Mouse (Mus musculus): ENCODE results near the gene Gm21060. TPM values are rescaled to one million over a fixed set of nuclear protein-coding genes. Genes with fewer than 3 reads are reported as not detected.
"Not testable (repeated sequence)": the region's sequence is repeated elsewhere in the genome, so short reads cannot be mapped to it uniquely, and the experiment has no call there.

The Gm21060 gene
- polyA plus RNA-seq (2014; fragmentation: Nextera tagmentation; extraction: Ambion mirVana) = not detected in 2 replicates

- no peaks in the 10 kb centered on the region for H3K4me1 ChIP-seq (ENCODE audit: control insufficient read depth, insufficient read depth, low read length)
- no peaks in the 10 kb centered on the region for H3K27me3 ChIP-seq (replicated peaks; ENCODE audit: control insufficient read depth, insufficient read depth, low read length)
- no peak within 1 kb of the TSS for H3K9ac ChIP-seq (ENCODE audit: low read depth, low read length)
- no peaks in the 10 kb centered on the region for H3K9me3 ChIP-seq (ENCODE audit: control insufficient read depth, low read length)
- no peak within 1 kb of the TSS for H3K4me3 ChIP-seq (ENCODE audit: low read depth, low read length)
- H3K36me3 ChIP-seq (ENCODE audit: control insufficient read depth, insufficient read depth, low read length) = no peaks in the 10 kb centered on the region
- DNase-seq (ENCODE audit: low spot score) (no peak), ATAC-seq (ENCODE audit: low read depth) (no peak)
- H3K27ac ChIP-seq (replicated peaks; ENCODE audit: low read depth, low read length) = no peak within 1 kb of the TSS
- no peak within 1 kb of the TSS for H3K4me2 ChIP-seq (ENCODE audit: low read depth, low read length)
- 85% methylated on average over 2 of the region's 2 CpGs for WGBS
These were observed at the start of gene Gm21060 for GRCm38 (mm10) chr19:61296969-61297368. TSS of gene Gm21060 (minus strand) at chr19:61297069.

GRCm38 (mm10) chr19:61320844-61321243 lies 24.0 kb upstream of the Gm21060 start:
- H3K9me3 ChIP-seq (ENCODE audit: control insufficient read depth, low read length); H3K4me2 ChIP-seq (ENCODE audit: low read depth, low read length); H3K27me3 ChIP-seq (replicated peaks; ENCODE audit: control insufficient read depth, insufficient read depth, low read length); H3K27ac ChIP-seq (replicated peaks; ENCODE audit: low read depth, low read length); H3K9ac ChIP-seq (ENCODE audit: low read depth, low read length); H3K4me3 ChIP-seq (ENCODE audit: low read depth, low read length); H3K36me3 ChIP-seq (ENCODE audit: control insufficient read depth, insufficient read depth, low read length); DNase-seq (ENCODE audit: low spot score); ATAC-seq (ENCODE audit: low read depth); H3K4me1 ChIP-seq (ENCODE audit: control insufficient read depth, insufficient read depth, low read length): not testable (repeated sequence)
- 83% methylated on average over 3 of the region's 3 CpGs for WGBS

- WGBS = 33% methylated on average over 11 of the region's 11 CpGs
These were observed 16.3 kb upstream of the Gm21060 start for GRCm38 (mm10) chr19:61313185-61313584.

DNA sequence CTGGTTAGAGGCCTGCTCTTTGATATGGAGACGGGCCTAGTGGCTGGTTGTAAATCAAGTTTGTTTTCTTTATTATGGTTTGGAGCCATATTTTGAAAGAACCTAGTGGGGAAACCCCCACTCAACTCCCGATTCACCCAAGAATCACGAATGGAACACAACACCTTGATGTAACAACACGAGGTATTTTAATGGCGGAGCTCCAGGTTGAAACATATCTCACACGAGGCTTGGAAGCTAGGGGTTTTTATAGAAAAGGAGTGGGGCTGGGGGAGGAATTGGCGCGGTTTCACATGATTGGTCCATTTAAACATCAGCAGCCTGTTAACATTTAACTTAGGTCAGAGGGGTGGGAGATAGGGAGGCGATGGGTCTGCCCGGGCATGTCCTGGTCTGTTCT lies 15.5 kb upstream of the Gm21060 start:
- ATAC-seq (ENCODE audit: low read depth); H3K4me3 ChIP-seq (ENCODE audit: low read depth, low read length): not testable (repeated sequence)
- 81% methylated on average over 8 of the region's 10 CpGs for WGBS

More at GRCm38 (mm10) chr19:61313185-61313584, 16.3 kb upstream of the Gm21060 start:
- not testable (repeated sequence) for H3K9ac ChIP-seq (ENCODE audit: low read depth, low read length); H3K27me3 ChIP-seq (replicated peaks; ENCODE audit: control insufficient read depth, insufficient read depth, low read length); DNase-seq (ENCODE audit: low spot score); H3K36me3 ChIP-seq (ENCODE audit: control insufficient read depth, insufficient read depth, low read length); ATAC-seq (ENCODE audit: low read depth); H3K27ac ChIP-seq (replicated peaks; ENCODE audit: low read depth, low read length); H3K9me3 ChIP-seq (ENCODE audit: control insufficient read depth, low read length); H3K4me2 ChIP-seq (ENCODE audit: low read depth, low read length); H3K4me1 ChIP-seq (ENCODE audit: control insufficient read depth, insufficient read depth, low read length); H3K4me3 ChIP-seq (ENCODE audit: low read depth, low read length)

DNA sequence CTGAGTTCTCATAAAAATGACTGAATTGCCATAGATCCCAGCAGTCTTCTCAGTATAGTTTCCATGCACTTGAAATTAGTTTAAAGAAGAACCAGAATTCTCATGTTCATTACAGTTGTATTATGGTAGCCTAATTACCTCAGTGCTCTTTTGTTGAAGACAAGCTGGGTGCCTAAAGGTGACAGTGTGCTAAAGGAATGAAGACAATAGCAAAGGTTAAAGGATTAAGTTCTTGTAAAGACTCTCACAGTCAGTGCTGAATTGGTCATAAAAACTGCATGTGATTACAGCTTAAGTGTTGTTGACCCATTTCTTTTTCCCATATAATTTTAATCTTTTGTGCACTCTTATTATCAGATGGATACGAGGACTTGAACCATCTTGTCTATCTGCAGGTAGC lies 11.2 kb upstream of the Gm21060 start:
- not testable (repeated sequence) for H3K4me2 ChIP-seq (ENCODE audit: low read depth, low read length); H3K4me3 ChIP-seq (ENCODE audit: low read depth, low read length); ATAC-seq (ENCODE audit: low read depth); H3K9me3 ChIP-seq (ENCODE audit: control insufficient read depth, low read length); H3K36me3 ChIP-seq (ENCODE audit: control insufficient read depth, insufficient read depth, low read length); H3K27me3 ChIP-seq (replicated peaks; ENCODE audit: control insufficient read depth, insufficient read depth, low read length); H3K27ac ChIP-seq (replicated peaks; ENCODE audit: low read depth, low read length); H3K9ac ChIP-seq (ENCODE audit: low read depth, low read length); DNase-seq (ENCODE audit: low spot score); H3K4me1 ChIP-seq (ENCODE audit: control insufficient read depth, insufficient read depth, low read length)
- WGBS = 74% methylated on average over 1 of the region's 1 CpGs

More for the DNA sequence above, 15.5 kb upstream of the Gm21060 start:
- not testable (repeated sequence) for H3K4me1 ChIP-seq (ENCODE audit: control insufficient read depth, insufficient read depth, low read length); DNase-seq (ENCODE audit: low spot score); H3K27ac ChIP-seq (replicated peaks; ENCODE audit: low read depth, low read length); H3K4me2 ChIP-seq (ENCODE audit: low read depth, low read length); H3K27me3 ChIP-seq (replicated peaks; ENCODE audit: control insufficient read depth, insufficient read depth, low read length); H3K36me3 ChIP-seq (ENCODE audit: control insufficient read depth, insufficient read depth, low read length); H3K9ac ChIP-seq (ENCODE audit: low read depth, low read length); H3K9me3 ChIP-seq (ENCODE audit: control insufficient read depth, low read length)

DNA sequence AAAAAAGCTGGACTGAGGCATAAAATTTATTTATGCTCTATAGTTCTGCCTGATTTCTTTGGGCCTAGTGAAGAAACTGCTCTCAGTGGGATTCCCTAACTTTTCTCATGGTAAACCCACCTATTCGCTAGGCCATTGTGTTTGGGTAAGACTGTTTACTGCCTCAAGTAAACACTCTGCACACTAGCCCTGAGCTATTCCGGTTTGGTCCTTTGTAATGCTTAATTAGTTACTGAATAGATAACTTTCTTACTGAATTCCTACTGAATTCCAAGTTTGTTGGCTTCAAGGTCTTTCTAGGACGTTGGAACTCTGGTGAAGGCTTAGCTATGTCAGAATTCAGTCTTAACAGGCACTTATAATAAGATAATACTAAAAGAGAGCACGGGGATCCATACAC lies 11.8 kb downstream of the Gm21060 start:
- H3K9me3 ChIP-seq (ENCODE audit: control insufficient read depth, low read length); H3K4me2 ChIP-seq (ENCODE audit: low read depth, low read length); DNase-seq (ENCODE audit: low spot score); H3K9ac ChIP-seq (ENCODE audit: low read depth, low read length); ATAC-seq (ENCODE audit: low read depth); H3K36me3 ChIP-seq (ENCODE audit: control insufficient read depth, insufficient read depth, low read length); H3K27ac ChIP-seq (replicated peaks; ENCODE audit: low read depth, low read length); H3K4me3 ChIP-seq (ENCODE audit: low read depth, low read length); H3K27me3 ChIP-seq (replicated peaks; ENCODE audit: control insufficient read depth, insufficient read depth, low read length); H3K4me1 ChIP-seq (ENCODE audit: control insufficient read depth, insufficient read depth, low read length): not testable (repeated sequence)
- WGBS = 76% methylated on average over 4 of the region's 4 CpGs

DNA sequence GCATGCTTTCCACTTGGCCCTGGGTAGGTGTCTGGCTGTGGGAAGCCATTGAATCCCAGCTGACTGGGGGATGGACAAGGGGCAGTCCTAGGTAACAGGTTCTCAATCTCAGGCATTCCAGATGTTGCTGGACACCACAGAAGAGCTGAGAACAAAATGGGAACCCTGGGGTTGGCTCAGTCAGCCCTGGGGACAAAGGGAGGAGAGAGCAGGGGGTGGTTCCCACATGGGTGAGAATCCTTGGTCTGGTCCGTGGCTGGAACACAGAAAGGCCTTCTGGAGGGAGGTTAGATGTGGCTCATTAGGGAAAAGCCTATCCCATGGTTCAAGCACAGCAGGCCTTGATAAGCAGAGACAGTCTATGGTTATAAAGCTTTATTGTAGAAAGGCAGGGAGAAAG lies 13.3 kb downstream of the Gm21060 start:
- H3K36me3 ChIP-seq (ENCODE audit: control insufficient read depth, insufficient read depth, low read length) = no peaks in the 10 kb centered on the region
- no peak overlapping the region for H3K9ac ChIP-seq (ENCODE audit: low read depth, low read length)
- H3K4me2 ChIP-seq (ENCODE audit: low read depth, low read length) = no peak overlapping the region
- H3K9me3 ChIP-seq (ENCODE audit: control insufficient read depth, low read length) = no peaks in the 10 kb centered on the region
- H3K4me1 ChIP-seq (ENCODE audit: control insufficient read depth, insufficient read depth, low read length) = no peaks in the 10 kb centered on the region
- H3K27me3 ChIP-seq (replicated peaks; ENCODE audit: control insufficient read depth, insufficient read depth, low read length) = no peaks in the 10 kb centered on the region
- DNase-seq (ENCODE audit: low spot score) (no peak), ATAC-seq (ENCODE audit: low read depth) (no peak)
- H3K4me3 ChIP-seq (ENCODE audit: low read depth, low read length) = no peak overlapping the region
- H3K27ac ChIP-seq (replicated peaks; ENCODE audit: low read depth, low read length) = no peak overlapping the region
- WGBS = 44% methylated on average over 1 of the region's 1 CpGs

GRCm38 (mm10) chr19:61275446-61275845 lies 21.4 kb downstream of the Gm21060 start:
- 89% methylated on average over 1 of the region's 1 CpGs for WGBS

DNA sequence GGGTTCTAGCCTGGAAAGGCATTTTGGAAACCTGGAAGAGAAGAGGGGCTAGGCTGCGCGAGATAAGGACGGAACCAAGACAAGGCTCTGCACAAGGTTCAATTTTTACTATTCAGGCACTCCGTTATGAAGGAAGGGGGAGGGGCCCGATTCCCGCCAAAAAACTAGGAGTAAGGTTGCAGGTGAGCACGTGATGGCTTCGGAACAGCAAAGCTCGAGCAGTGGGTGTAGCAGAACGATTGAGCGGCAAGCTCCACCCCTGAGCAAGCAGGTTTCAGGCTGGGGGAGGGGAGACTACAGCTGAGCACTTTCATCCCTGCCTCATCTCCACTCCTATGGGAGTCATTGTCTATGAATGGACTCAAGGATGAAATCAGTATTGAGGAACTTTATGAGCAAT lies 27.7 kb downstream of the Gm21060 start:
- not testable (repeated sequence) for H3K27me3 ChIP-seq (replicated peaks; ENCODE audit: control insufficient read depth, insufficient read depth, low read length); H3K27ac ChIP-seq (replicated peaks; ENCODE audit: low read depth, low read length); ATAC-seq (ENCODE audit: low read depth); H3K4me3 ChIP-seq (ENCODE audit: low read depth, low read length); H3K9me3 ChIP-seq (ENCODE audit: control insufficient read depth, low read length); DNase-seq (ENCODE audit: low spot score); H3K4me1 ChIP-seq (ENCODE audit: control insufficient read depth, insufficient read depth, low read length); H3K4me2 ChIP-seq (ENCODE audit: low read depth, low read length); H3K36me3 ChIP-seq (ENCODE audit: control insufficient read depth, insufficient read depth, low read length); H3K9ac ChIP-seq (ENCODE audit: low read depth, low read length)
- WGBS = 34% methylated on average over 11 of the region's 11 CpGs

More at GRCm38 (mm10) chr19:61275446-61275845, 21.4 kb downstream of the Gm21060 start:
- Histone ChIP-seq H3K27me3 (replicated peaks; ENCODE audit: control insufficient read depth, insufficient read depth, low read length) (no peaks in the 10 kb centered on the region), H3K9me3 (ENCODE audit: control insufficient read depth, low read length) (no peaks in the 10 kb centered on the region), H3K4me2 (ENCODE audit: low read depth, low read length) (no peak overlapping the region), H3K9ac (ENCODE audit: low read depth, low read length) (no peak overlapping the region), H3K27ac (replicated peaks; ENCODE audit: low read depth, low read length) (no peak overlapping the region), H3K36me3 (ENCODE audit: control insufficient read depth, insufficient read depth, low read length) (no peaks in the 10 kb centered on the region), H3K4me3 (ENCODE audit: low read depth, low read length) (no peak overlapping the region), H3K4me1 (ENCODE audit: control insufficient read depth, insufficient read depth, low read length) (no peaks in the 10 kb centered on the region)
- DNase-seq (ENCODE audit: low spot score) (no peak), ATAC-seq (ENCODE audit: low read depth) (no peak)
